Mouse (Mus musculus) ES-CJ7 (cell line): ENCODE measurements around the gene Gm21094.
"Not testable (repeated sequence)": the region's sequence is repeated elsewhere in the genome, so short reads cannot be mapped to it uniquely, and the experiment has no call there.

Experiments
- DNase-seq: peaks from one replicate; pipeline ENCODE4 v3.0.0; 2011; ENCODE audit warnings: low read depth, low spot score

Gm21094 gene

GRCm38 (mm10) chrY:32620343-32620742, at the start of gene Gm21094:
Gm21094 (minus strand) TSS chrY:32620443.
- DNase-seq, result not testable (repeated sequence)
